Mouse (Mus musculus): ENCODE measurements around the gene 4930435E12Rik.

GRCm38 (mm10) chr16:38793120-38793519, 35.4 kb downstream of the 4930435E12Rik start:
- TF ChIP-seq ZKSCAN1 (IDR thresholded peaks at IDR 0.05; ENCODE audit: borderline replicate concordance, low read depth, low read length) (no peak), ETS1 (conservative IDR thresholded peaks at IDR 0.05; ENCODE audit: low read depth, low read length) (no peak), PAX5 (IDR thresholded peaks at IDR 0.05; ENCODE audit: low read length) (no peak), USF1 (IDR thresholded peaks at IDR 0.05; ENCODE audit: low read depth, low read length) (no peak), IRF4 (IDR thresholded peaks at IDR 0.05; ENCODE audit: low read depth, low read length) (no peak), ZMIZ1 (IDR thresholded peaks at IDR 0.05; ENCODE audit: low read depth, low read length) (no peak), CTCF (conservative IDR thresholded peaks at IDR 0.05 in 1 of 2, IDR thresholded peaks at IDR 0.05 in 1 of 2; ENCODE audit: low read depth in 2 of 2, low read length in 2 of 2) (no peak), POLR2A (IDR thresholded peaks at IDR 0.05; ENCODE audit: low read depth, low read length) (no peak)
